Mouse (Mus musculus): ENCODE measurements around the gene Fbln5. TPM values are rescaled to one million over a fixed set of nuclear protein-coding genes. Genes with fewer than 3 reads are reported as not detected.

Fbln5 gene
- polyA plus RNA-seq, 1 experiment: 7.2 TPM

GRCm38 (mm10) chr12:101814423-101814822, 4.4 kb downstream of the Fbln5 start:
- TF ChIP-seq POLR2A (IDR thresholded peaks at IDR 0.05; ENCODE audit: extremely low read depth, insufficient read depth, low read length) (no peak), CTCF (IDR thresholded peaks at IDR 0.05; ENCODE audit: extremely low read depth, insufficient read depth, low read length) (no peak)
- Histone ChIP-seq H3K4me3 (ENCODE audit: insufficient read depth, low read length) (no peak overlapping the region), H3K27ac (ENCODE audit: insufficient read depth, low read length) (no peak overlapping the region), H3K4me1 (ENCODE audit: control insufficient read depth, insufficient read depth, low read length) (peaks cover 1% of the 10 kb centered on the region; the same call in 1 of the 2 replicates)

- H3K4me3 ChIP-seq (ENCODE audit: insufficient read depth, low read length): no peak overlapping the region
- no peaks in the 10 kb centered on the region for H3K4me1 ChIP-seq (ENCODE audit: control insufficient read depth, insufficient read depth, low read length)
- H3K27ac ChIP-seq (ENCODE audit: insufficient read depth, low read length): no peak overlapping the region
- TF ChIP-seq CTCF (IDR thresholded peaks at IDR 0.05; ENCODE audit: extremely low read depth, insufficient read depth, low read length): peak; percentile 34; the same call in 1 of the 2 replicates
- TF ChIP-seq POLR2A (IDR thresholded peaks at IDR 0.05; ENCODE audit: extremely low read depth, insufficient read depth, low read length): no peak
These were observed 7.7 kb downstream of the Fbln5 start for GRCm38 (mm10) chr12:101811181-101811580.

DNA sequence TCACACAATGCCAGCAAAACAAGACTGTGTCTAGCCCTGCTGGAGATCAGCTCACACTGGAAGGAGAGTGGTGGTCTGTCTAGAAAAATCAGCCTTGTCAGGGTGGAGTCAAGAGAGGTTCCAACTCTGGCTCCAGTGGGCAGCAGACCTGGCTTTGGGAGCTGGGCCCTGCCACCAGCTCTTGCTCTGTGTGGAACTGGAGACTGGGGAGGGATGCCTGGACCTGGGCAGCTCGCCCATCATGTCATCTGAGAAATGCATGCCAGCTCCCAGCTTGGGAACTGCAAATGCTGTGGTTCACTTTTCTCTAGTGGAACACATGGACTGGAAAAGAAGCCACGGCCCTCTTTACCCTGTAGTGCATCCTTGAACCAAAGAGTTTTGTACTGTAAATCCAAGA, 8.3 kb downstream of the Fbln5 start:
- no peak for TF ChIP-seq CTCF (IDR thresholded peaks at IDR 0.05; ENCODE audit: extremely low read depth, insufficient read depth, low read length)
- TF ChIP-seq POLR2A (IDR thresholded peaks at IDR 0.05; ENCODE audit: extremely low read depth, insufficient read depth, low read length): no peak
- no peaks in the 10 kb centered on the region for H3K4me1 ChIP-seq (ENCODE audit: control insufficient read depth, insufficient read depth, low read length)
- H3K27ac ChIP-seq (ENCODE audit: insufficient read depth, low read length): no peak overlapping the region
- H3K4me3 ChIP-seq (ENCODE audit: insufficient read depth, low read length): no peak overlapping the region

- TF ChIP-seq POLR2A (IDR thresholded peaks at IDR 0.05; ENCODE audit: extremely low read depth, insufficient read depth, low read length): no peak
- no peak for TF ChIP-seq CTCF (IDR thresholded peaks at IDR 0.05; ENCODE audit: extremely low read depth, insufficient read depth, low read length)
- Histone ChIP-seq H3K27ac (ENCODE audit: insufficient read depth, low read length) (no peak overlapping the region), H3K4me1 (ENCODE audit: control insufficient read depth, insufficient read depth, low read length) (no peaks in the 10 kb centered on the region)
These were observed 11.5 kb downstream of the Fbln5 start for GRCm38 (mm10) chr12:101807400-101807799.

GRCm38 (mm10) chr12:101802445-101802844, 16.4 kb downstream of the Fbln5 start:
- Histone ChIP-seq H3K27ac (ENCODE audit: insufficient read depth, low read length) (no peak overlapping the region), H3K4me3 (ENCODE audit: insufficient read depth, low read length) (no peak overlapping the region), H3K4me1 (ENCODE audit: control insufficient read depth, insufficient read depth, low read length) (no peaks in the 10 kb centered on the region)
- TF ChIP-seq POLR2A (IDR thresholded peaks at IDR 0.05; ENCODE audit: extremely low read depth, insufficient read depth, low read length): no peak
- TF ChIP-seq CTCF (IDR thresholded peaks at IDR 0.05; ENCODE audit: extremely low read depth, insufficient read depth, low read length): no peak

More at GRCm38 (mm10) chr12:101807400-101807799, 11.5 kb downstream of the Fbln5 start:
- no peak overlapping the region for H3K4me3 ChIP-seq (ENCODE audit: insufficient read depth, low read length)

GRCm38 (mm10) chr12:101801744-101802143, 17.1 kb downstream of the Fbln5 start:
- Histone ChIP-seq H3K4me1 (ENCODE audit: control insufficient read depth, insufficient read depth, low read length) (no peaks in the 10 kb centered on the region), H3K4me3 (ENCODE audit: insufficient read depth, low read length) (no peak overlapping the region), H3K27ac (ENCODE audit: insufficient read depth, low read length) (no peak overlapping the region)
- TF ChIP-seq CTCF (IDR thresholded peaks at IDR 0.05; ENCODE audit: extremely low read depth, insufficient read depth, low read length): no peak
- TF ChIP-seq POLR2A (IDR thresholded peaks at IDR 0.05; ENCODE audit: extremely low read depth, insufficient read depth, low read length): no peak

GRCm38 (mm10) chr12:101801051-101801450, 17.8 kb downstream of the Fbln5 start:
- H3K4me1 ChIP-seq (ENCODE audit: control insufficient read depth, insufficient read depth, low read length): no peaks in the 10 kb centered on the region
- H3K4me3 ChIP-seq (ENCODE audit: insufficient read depth, low read length): no peak overlapping the region
- H3K27ac ChIP-seq (ENCODE audit: insufficient read depth, low read length): no peak overlapping the region
- no peak for TF ChIP-seq CTCF (IDR thresholded peaks at IDR 0.05; ENCODE audit: extremely low read depth, insufficient read depth, low read length)
- TF ChIP-seq POLR2A (IDR thresholded peaks at IDR 0.05; ENCODE audit: extremely low read depth, insufficient read depth, low read length): no peak

DNA sequence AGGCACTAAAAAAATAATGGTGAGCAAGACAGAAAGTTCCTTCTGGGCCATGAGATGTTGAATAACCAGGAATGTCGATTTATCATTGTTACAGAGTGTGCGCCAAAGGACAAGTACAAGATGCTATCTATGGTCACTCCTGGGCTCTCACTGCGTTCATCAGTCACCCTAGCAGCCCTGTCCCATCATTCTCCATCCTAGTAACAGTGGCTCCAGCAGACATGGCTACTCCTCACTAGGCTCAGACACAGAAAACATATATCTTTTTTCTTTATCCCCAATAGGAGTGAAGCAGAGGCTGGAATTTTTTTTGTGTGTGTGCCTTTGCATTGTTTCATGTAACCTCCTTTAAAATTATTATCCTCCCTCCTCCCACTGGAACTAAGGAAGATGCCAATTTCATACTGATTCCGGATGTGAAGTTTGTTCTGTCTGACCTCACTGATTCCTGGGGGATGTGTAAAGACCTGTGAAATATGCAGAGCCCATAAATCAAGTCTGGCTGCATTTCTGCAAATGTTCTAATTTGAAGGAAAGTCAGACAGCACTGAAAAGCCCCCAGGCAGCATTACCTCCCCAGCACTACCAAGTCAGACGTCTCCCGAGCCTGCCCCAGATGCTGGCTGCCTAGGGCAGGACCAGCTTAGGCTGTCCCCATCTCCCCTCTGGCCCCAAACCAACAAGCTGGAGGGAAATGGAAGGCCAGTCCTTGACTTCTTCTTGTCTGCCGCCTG, 20.5 kb downstream of the Fbln5 start:
- no peak for TF ChIP-seq CTCF (IDR thresholded peaks at IDR 0.05; ENCODE audit: extremely low read depth, insufficient read depth, low read length)
- no peak for TF ChIP-seq POLR2A (IDR thresholded peaks at IDR 0.05; ENCODE audit: extremely low read depth, insufficient read depth, low read length)
- Histone ChIP-seq H3K4me1 (ENCODE audit: control insufficient read depth, insufficient read depth, low read length) (no peaks in the 10 kb centered on the region), H3K4me3 (ENCODE audit: insufficient read depth, low read length) (no peak overlapping the region)

GRCm38 (mm10) chr12:101794458-101794857, 24.4 kb downstream of the Fbln5 start:
- Histone ChIP-seq H3K4me1 (ENCODE audit: control insufficient read depth, insufficient read depth, low read length) (no peaks in the 10 kb centered on the region), H3K27ac (ENCODE audit: insufficient read depth, low read length) (no peak overlapping the region), H3K4me3 (ENCODE audit: insufficient read depth, low read length) (no peak overlapping the region)
- TF ChIP-seq POLR2A (IDR thresholded peaks at IDR 0.05; ENCODE audit: extremely low read depth, insufficient read depth, low read length): no peak
- no peak for TF ChIP-seq CTCF (IDR thresholded peaks at IDR 0.05; ENCODE audit: extremely low read depth, insufficient read depth, low read length)

More for the DNA sequence above, 20.5 kb downstream of the Fbln5 start:
- no peak overlapping the region for H3K27ac ChIP-seq (ENCODE audit: insufficient read depth, low read length)

GRCm38 (mm10) chr12:101793221-101793621, 25.6 kb downstream of the Fbln5 start:
- Histone ChIP-seq H3K4me1 (ENCODE audit: control insufficient read depth, insufficient read depth, low read length) (no peaks in the 10 kb centered on the region), H3K27ac (ENCODE audit: insufficient read depth, low read length) (no peak overlapping the region), H3K4me3 (ENCODE audit: insufficient read depth, low read length) (no peak overlapping the region)
- no peak for TF ChIP-seq POLR2A (IDR thresholded peaks at IDR 0.05; ENCODE audit: extremely low read depth, insufficient read depth, low read length)
- TF ChIP-seq CTCF (IDR thresholded peaks at IDR 0.05; ENCODE audit: extremely low read depth, insufficient read depth, low read length): no peak

All from cortical plate, adult 2 months (tissue).